Mouse (Mus musculus) midbrain, postnatal 0 days (tissue): ENCODE results near the gene Sptb. TPM values are rescaled to one million over a fixed set of nuclear protein-coding genes. Genes with fewer than 3 reads are reported as not detected.

Experiments
- ATAC-seq: fragments of 200-750 bp; cut with Nextera tagmentation; 2 replicates; pipeline ENCODE4 v1.8.0; 2017; ENCODE audit warnings: moderate number of reproducible peaks, mild to moderate bottlenecking, moderate TSS enrichment, moderate library complexity; ENCODE audit not compliant: low FRiP score
- DNase-seq: peaks from one replicate; pipeline ENCODE4 v3.0.0-alpha.2; 2015; ENCODE audit warnings: low spot score
- H3K27ac ChIP-seq: fragments of 300-500 bp; sonication (generic); 2 replicates; pipeline ENCODE4 v1.5.1; 2014; ENCODE audit warnings: low read depth, mild to moderate bottlenecking, low read length, mixed read lengths
- H3K27me3 ChIP-seq: fragments of 300-500 bp; sonication (generic); 2 replicates; pipeline ENCODE4 v1.6.1; 2014; ENCODE audit warnings: low read length, control low read depth, mixed read lengths; ENCODE audit not compliant: insufficient read depth
- H3K36me3 ChIP-seq: fragments of 300-500 bp; sonication (generic); 2 replicates; pipeline ENCODE4 v1.6.1; 2014; ENCODE audit warnings: low read length, control low read depth, mixed read lengths; ENCODE audit not compliant: insufficient read depth
- H3K4me1 ChIP-seq: fragments of 300-500 bp; sonication (generic); 2 replicates; pipeline ENCODE4 v1.6.1; 2014; ENCODE audit warnings: mild to moderate bottlenecking, control low read depth, antibody characterized with exemption, low read length, mixed read lengths; ENCODE audit not compliant: insufficient read depth
- H3K4me2 ChIP-seq: fragments of 300-500 bp; sonication (generic); 2 replicates; pipeline ENCODE4 v1.6.1; 2014; ENCODE audit warnings: low read depth, mild to moderate bottlenecking, low read length, mixed read lengths; ENCODE audit not compliant: poor library complexity, severe bottlenecking
- H3K4me3 ChIP-seq: fragments of 300-500 bp; sonication (generic); 2 replicates; pipeline ENCODE4 v1.5.1; 2014; ENCODE audit warnings: low read depth, mild to moderate bottlenecking, low read length, moderate library complexity
- H3K9ac ChIP-seq: fragments of 300-500 bp; sonication (generic); replicated peaks from 2 replicates; pipeline ENCODE4 v1.6.1; 2014; ENCODE audit warnings: mild to moderate bottlenecking, low read length, moderate library complexity, mixed read lengths; ENCODE audit not compliant: poor library complexity, severe bottlenecking
- H3K9me3 ChIP-seq: fragments of 300-500 bp; sonication (generic); 2 replicates; pipeline ENCODE4 v1.6.1; 2016; ENCODE audit warnings: low read length, control low read depth
- CTCF ChIP-seq: IDR thresholded peaks from 2 replicates; pipeline ENCODE4 v1.5.1; 2016; ENCODE audit warnings: antibody characterized with exemption, mild to moderate bottlenecking
- WGBS: fragments of 180-500 bp; shearing (Covaris S2); extraction: QIAGEN DNeasy Blood & Tissue Kit; methylation state at CpG from one replicate; pipeline ENCODE4 v1.1.7; 2014; 5-methylcytosine and 5-hydroxymethylcytosine counted together
- polyA plus RNA-seq: library from polyadenylated mRNA; unstranded; fragments of >200 nt; fragmentation: Nextera tagmentation; extraction: Ambion mirVana; gene quantifications from 2 replicates; pipeline ENCODE4 v1.2.1, GENCODE M21; 2015
- total RNA-seq: library from RNA; depleted of rRNA; stranded (reverse); fragments of >200 nt; gene quantifications from 2 replicates; pipeline ENCODE4 v1.2.3, GENCODE M21; 2014

Gene Sptb
- total and polyA plus RNA-seq, 2 experiments from 2014 or later: 4.8 to 32.8 TPM

DNA sequence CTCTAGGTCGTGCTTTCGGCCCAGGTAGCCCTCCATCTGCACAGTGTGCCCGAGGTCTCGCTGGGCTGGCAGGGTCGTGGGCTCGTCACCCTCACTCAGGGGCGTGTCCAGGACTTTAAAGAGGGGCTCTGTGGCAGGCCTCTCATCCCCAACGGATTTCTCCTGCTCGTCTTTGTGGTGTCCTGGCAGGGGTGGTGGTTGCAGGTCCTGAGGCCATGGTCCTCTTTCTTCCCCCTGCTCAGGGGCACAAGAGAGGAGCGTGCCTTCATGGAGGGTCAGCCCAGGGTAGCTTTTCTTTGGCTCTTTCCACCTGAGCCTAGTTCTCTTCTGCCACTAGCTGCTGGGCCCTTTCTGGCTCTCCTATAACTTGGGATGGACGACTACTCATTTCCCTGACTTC, 123.0 kb downstream of the Sptb start:
- Histone ChIP-seq H3K9me3 (no peaks in the 10 kb centered on the region), H3K4me3 (no peak overlapping the region), H3K9ac (no peak overlapping the region), H3K36me3 (no peaks in the 10 kb centered on the region), H3K4me1 (no peaks in the 10 kb centered on the region), H3K27me3 (no peaks in the 10 kb centered on the region), H3K27ac (no peak overlapping the region), H3K4me2 (no peak overlapping the region)
- TF ChIP-seq CTCF: no peak
- WGBS: 69% methylated on average over 11 of the region's 11 CpGs
- no peak for ATAC-seq
- DNase-seq: no peak

DNA sequence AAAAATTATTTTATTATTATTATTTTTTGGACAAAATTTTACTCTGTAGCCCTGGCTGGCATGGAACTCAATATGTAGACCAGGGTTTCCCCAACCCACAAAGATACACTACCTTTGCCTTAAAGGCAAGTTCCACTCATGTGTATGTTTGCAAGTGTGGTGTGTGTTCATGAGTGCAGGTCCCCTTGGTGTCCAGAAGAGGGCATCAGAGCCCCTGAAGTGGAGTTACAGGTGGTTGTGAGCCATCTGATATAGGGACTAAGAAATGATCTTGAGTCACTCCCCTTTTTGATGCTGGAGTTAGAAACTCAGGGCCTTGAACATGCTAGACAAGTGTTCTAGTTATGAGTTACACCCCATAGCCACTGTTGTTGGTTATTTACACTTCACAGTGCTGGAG, 125.3 kb downstream of the Sptb start:
- Histone ChIP-seq H3K36me3 (no peaks in the 10 kb centered on the region), H3K9ac (no peak overlapping the region), H3K4me3 (no peak overlapping the region), H3K4me1 (no peaks in the 10 kb centered on the region), H3K9me3 (no peaks in the 10 kb centered on the region), H3K4me2 (no peak overlapping the region), H3K27ac (no peak overlapping the region), H3K27me3 (no peaks in the 10 kb centered on the region)
- ATAC-seq: no peak
- TF ChIP-seq CTCF: peak; percentile 22
- no peak for DNase-seq

DNA sequence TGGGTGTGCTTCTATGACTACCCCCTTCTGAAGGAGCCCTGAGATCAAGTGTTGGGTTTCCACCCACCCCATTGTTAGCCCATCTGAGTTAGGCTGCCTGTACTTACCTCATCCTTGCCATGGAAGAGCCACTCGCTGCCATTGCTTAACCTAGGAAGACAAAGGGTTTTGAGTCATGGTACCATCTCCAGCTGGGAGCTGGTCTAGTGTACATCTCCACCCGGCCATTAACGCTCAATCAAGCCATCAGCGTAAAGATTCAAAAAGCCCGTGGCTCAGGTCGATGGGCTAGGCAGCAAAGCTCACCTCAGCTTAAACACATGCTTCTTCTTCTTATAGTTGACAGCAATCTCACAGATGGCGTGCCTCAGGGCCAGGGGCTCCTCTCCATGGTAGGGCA, 126.9 kb downstream of the Sptb start:
- H3K36me3 ChIP-seq: no peaks in the 10 kb centered on the region
- H3K4me1 ChIP-seq: no peaks in the 10 kb centered on the region
- TF ChIP-seq CTCF: no peak
- no peak overlapping the region for H3K4me3 ChIP-seq
- DNase-seq (no peak), ATAC-seq (no peak)
- H3K27ac ChIP-seq: no peak overlapping the region
- H3K9me3 ChIP-seq: no peaks in the 10 kb centered on the region
- no peaks in the 10 kb centered on the region for H3K27me3 ChIP-seq
- H3K9ac ChIP-seq: no peak overlapping the region
- no peak overlapping the region for H3K4me2 ChIP-seq
- 96% methylated on average over 7 of the region's 7 CpGs for WGBS

DNA sequence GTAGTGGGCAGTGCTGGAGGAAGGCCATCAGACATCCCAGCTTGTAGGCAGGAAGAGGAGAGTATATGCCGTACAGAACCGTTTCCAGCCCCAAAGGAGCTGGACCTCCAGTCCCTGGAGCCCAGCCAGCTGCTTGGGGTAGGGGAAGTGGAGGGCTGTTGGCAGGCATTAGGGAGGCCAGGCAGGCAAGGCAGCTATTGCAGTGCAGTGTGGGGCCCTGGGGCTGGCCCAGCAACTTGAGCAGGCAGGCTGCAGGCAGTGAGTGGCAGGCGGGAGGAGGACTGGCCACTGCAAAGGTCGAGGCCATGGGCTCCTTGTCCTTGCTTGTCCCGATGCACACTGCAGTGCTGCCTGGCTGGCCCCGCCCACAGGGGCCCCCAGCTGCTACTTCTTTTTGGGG, 127.5 kb downstream of the Sptb start:
- Histone ChIP-seq H3K4me1 (no peaks in the 10 kb centered on the region), H3K4me2 (no peak overlapping the region), H3K4me3 (no peak overlapping the region), H3K27ac (no peak overlapping the region), H3K36me3 (no peaks in the 10 kb centered on the region), H3K9me3 (no peaks in the 10 kb centered on the region), H3K9ac (no peak overlapping the region), H3K27me3 (no peaks in the 10 kb centered on the region)
- ATAC-seq: 0 out of 2 replicates have a peak, but pooled peaks have one; percentile 31
- 26% methylated on average over 5 of the region's 6 CpGs for WGBS
- TF ChIP-seq CTCF: no peak
- peak; percentile 73 for DNase-seq

DNA sequence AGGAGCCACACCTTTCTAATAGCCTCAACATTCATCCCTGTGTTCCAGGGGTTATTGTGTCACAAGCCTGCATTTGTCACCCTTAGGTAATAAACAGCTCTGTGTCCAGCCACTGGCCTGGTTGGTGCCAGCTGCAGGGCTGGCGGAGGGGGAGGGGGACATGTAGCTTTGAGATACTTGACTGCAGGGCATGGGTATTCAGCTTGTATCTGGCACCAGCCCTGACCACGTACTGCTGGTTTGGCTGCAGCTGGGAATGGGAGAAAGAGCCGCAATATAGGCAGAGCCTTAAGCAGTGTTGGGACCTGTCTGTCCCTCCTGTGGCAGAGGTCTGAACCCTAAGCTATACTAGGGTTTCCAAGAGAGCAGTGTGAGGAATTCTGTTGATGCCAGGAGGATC, 128.2 kb downstream of the Sptb start:
- ATAC-seq (no peak), DNase-seq (no peak)
- no peaks in the 10 kb centered on the region for H3K9me3 ChIP-seq
- no peak overlapping the region for H3K9ac ChIP-seq
- no peaks in the 10 kb centered on the region for H3K27me3 ChIP-seq
- H3K4me2 ChIP-seq: no peak overlapping the region
- TF ChIP-seq CTCF: no peak
- H3K4me3 ChIP-seq: no peak overlapping the region
- no peak overlapping the region for H3K27ac ChIP-seq
- H3K4me1 ChIP-seq: no peaks in the 10 kb centered on the region
- no peaks in the 10 kb centered on the region for H3K36me3 ChIP-seq
- 86% methylated on average over 3 of the region's 3 CpGs for WGBS

DNA sequence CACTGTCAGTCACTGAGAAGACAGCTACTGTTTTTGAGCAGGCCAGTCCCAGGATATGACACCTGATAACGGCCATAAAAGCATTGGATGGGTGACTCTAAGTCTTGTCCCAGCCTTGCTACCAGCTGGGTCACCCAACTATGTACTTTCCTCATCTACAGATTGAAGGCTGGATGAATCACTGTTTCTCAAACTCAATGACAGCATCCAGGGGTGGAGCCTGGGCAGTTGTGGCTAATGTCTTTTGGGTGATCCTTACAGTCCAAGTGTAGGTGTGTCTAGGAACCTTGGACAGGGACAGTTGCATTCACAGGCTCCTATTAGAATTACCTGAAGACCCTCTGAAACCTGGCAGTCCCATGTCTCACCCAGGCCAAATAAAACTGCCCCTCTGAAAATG, 130.5 kb downstream of the Sptb start:
- no peak for DNase-seq
- Histone ChIP-seq H3K9me3 (no peaks in the 10 kb centered on the region), H3K9ac (no peak overlapping the region), H3K4me2 (no peak overlapping the region), H3K4me3 (no peak overlapping the region), H3K4me1 (no peaks in the 10 kb centered on the region), H3K27ac (no peak overlapping the region), H3K36me3 (no peaks in the 10 kb centered on the region), H3K27me3 (no peaks in the 10 kb centered on the region)
- 100% methylated on average over 1 of the region's 1 CpGs for WGBS
- no peak for ATAC-seq
- TF ChIP-seq CTCF: no peak
